Mouse (Mus musculus): ENCODE measurements around the gene H2afj. TPM values are rescaled to one million over a fixed set of nuclear protein-coding genes. Genes with fewer than 3 reads are reported as not detected.

Gene H2afj
- polyA plus RNA-seq, 1 experiment from 2014 or later: 140 TPM

GRCm38 (mm10) chr6:136808631-136809046 is 595 bp downstream of the H2afj start:
- Histone ChIP-seq H3K4me2 (peak overlapping the region; percentile 98), H3K9me3 (replicated peaks) (no peaks in the 10 kb centered on the region), H3K27me3 (no peaks in the 10 kb centered on the region), H3K27ac (no peak overlapping the region; the same call in 1 of the 2 replicates), H3K4me1 (peaks cover 21% of the 10 kb centered on the region), H3K36me3 (ENCODE audit: poor library complexity, severe bottlenecking) (peaks cover 24% of the 10 kb centered on the region), H3K4me3 (peak overlapping the region; percentile 84), H3K9ac (peak overlapping the region; percentile 81)
- WGBS: under 1% methylated on average over 28 of the region's 28 CpGs
- peak; percentile 2; the same call in 1 of the 2 replicates for ATAC-seq

- H3K4me3 ChIP-seq: peak overlapping the region; percentile 84
- WGBS: 41% methylated on average over 14 of the region's 14 CpGs
- H3K4me1 ChIP-seq: peaks cover 21% of the 10 kb centered on the region
- no peak overlapping the region for H3K27ac ChIP-seq
- H3K4me2 ChIP-seq: peak overlapping the region; percentile 98
- peak overlapping the region; percentile 81 for H3K9ac ChIP-seq
- no peak for ATAC-seq
- peaks cover 28% of the 10 kb centered on the region for H3K36me3 ChIP-seq (ENCODE audit: poor library complexity, severe bottlenecking)
- no peaks in the 10 kb centered on the region for H3K27me3 ChIP-seq
- no peaks in the 10 kb centered on the region for H3K9me3 ChIP-seq (replicated peaks)
These were observed 1.0 kb downstream of the H2afj start for GRCm38 (mm10) chr6:136809077-136809476.

GRCm38 (mm10) chr6:136809673-136810072 is 1.6 kb downstream of the H2afj start:
- Histone ChIP-seq H3K27ac (no peak overlapping the region), H3K4me3 (peak overlapping the region; percentile 84; the same call in 1 of the 2 replicates), H3K4me1 (peaks cover 20% of the 10 kb centered on the region), H3K27me3 (no peaks in the 10 kb centered on the region), H3K9me3 (replicated peaks) (no peaks in the 10 kb centered on the region), H3K4me2 (peak overlapping the region; percentile 98), H3K9ac (no peak overlapping the region), H3K36me3 (ENCODE audit: poor library complexity, severe bottlenecking) (peaks cover 34% of the 10 kb centered on the region)
- no peak for ATAC-seq
- WGBS: 88% methylated on average over 13 of the region's 13 CpGs

GRCm38 (mm10) chr6:136811196-136811595 is 3.2 kb downstream of the H2afj start:
- H3K4me3 ChIP-seq: no peak overlapping the region
- no peak overlapping the region for H3K4me2 ChIP-seq
- H3K9ac ChIP-seq: no peak overlapping the region
- ATAC-seq: no peak
- H3K27ac ChIP-seq: no peak overlapping the region
- peaks cover 16% of the 10 kb centered on the region for H3K4me1 ChIP-seq
- H3K9me3 ChIP-seq (replicated peaks): no peaks in the 10 kb centered on the region
- H3K27me3 ChIP-seq: no peaks in the 10 kb centered on the region
- H3K36me3 ChIP-seq (ENCODE audit: poor library complexity, severe bottlenecking): peaks cover 48% of the 10 kb centered on the region
- WGBS: 92% methylated on average over 10 of the region's 10 CpGs

GRCm38 (mm10) chr6:136813117-136813516 is 5.1 kb downstream of the H2afj start:
- 50% methylated on average over 4 of the region's 4 CpGs for WGBS
- ATAC-seq: no peak

GRCm38 (mm10) chr6:136815381-136815780 is 7.3 kb downstream of the H2afj start:
- Histone ChIP-seq H3K36me3 (ENCODE audit: poor library complexity, severe bottlenecking) (peaks cover 89% of the 10 kb centered on the region), H3K9ac (no peak overlapping the region), H3K9me3 (replicated peaks) (no peaks in the 10 kb centered on the region), H3K4me2 (no peak overlapping the region), H3K27me3 (no peaks in the 10 kb centered on the region), H3K4me3 (no peak overlapping the region), H3K4me1 (no peaks in the 10 kb centered on the region), H3K27ac (no peak overlapping the region)
- WGBS: 95% methylated on average over 7 of the region's 7 CpGs
- no peak for ATAC-seq

More at GRCm38 (mm10) chr6:136813117-136813516, 5.1 kb downstream of the H2afj start:
- no peak overlapping the region for H3K4me2 ChIP-seq
- H3K27ac ChIP-seq: no peak overlapping the region
- no peak overlapping the region for H3K9ac ChIP-seq
- peaks cover 67% of the 10 kb centered on the region for H3K36me3 ChIP-seq (ENCODE audit: poor library complexity, severe bottlenecking)
- no peaks in the 10 kb centered on the region for H3K9me3 ChIP-seq (replicated peaks)
- no peaks in the 10 kb centered on the region for H3K27me3 ChIP-seq
- H3K4me1 ChIP-seq: peaks cover 16% of the 10 kb centered on the region
- no peak overlapping the region for H3K4me3 ChIP-seq

- ATAC-seq: no peak
- H3K27ac ChIP-seq: no peak overlapping the region
- peaks cover 95% of the 10 kb centered on the region for H3K36me3 ChIP-seq (ENCODE audit: poor library complexity, severe bottlenecking)
- H3K4me1 ChIP-seq: no peaks in the 10 kb centered on the region
- H3K9ac ChIP-seq: no peak overlapping the region
- H3K9me3 ChIP-seq (replicated peaks): no peaks in the 10 kb centered on the region
- WGBS: 94% methylated on average over 21 of the region's 21 CpGs
- no peaks in the 10 kb centered on the region for H3K27me3 ChIP-seq
- no peak overlapping the region for H3K4me3 ChIP-seq
- no peak overlapping the region for H3K4me2 ChIP-seq
These were observed 8.8 kb downstream of the H2afj start for GRCm38 (mm10) chr6:136816826-136817225.

DNA sequence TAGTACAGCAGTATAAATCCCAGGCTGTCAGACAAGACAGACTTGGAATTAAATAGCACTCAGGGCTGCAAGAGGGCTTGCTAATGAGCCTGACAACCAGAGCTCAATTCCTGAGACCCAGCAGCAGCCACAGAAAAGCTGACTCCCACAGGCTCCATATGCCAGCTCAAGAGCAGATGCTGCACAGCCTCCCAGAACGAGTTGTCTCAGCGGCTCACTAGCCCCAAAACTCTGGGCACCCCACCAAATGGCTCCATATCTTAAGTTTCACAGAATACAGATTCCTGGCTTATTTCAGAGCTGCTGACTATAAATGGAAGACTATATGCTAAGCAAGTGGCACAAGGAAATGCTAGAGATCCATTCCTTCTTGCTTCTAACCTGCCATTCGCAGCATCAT is 9.5 kb downstream of the H2afj start:
- Histone ChIP-seq H3K27me3 (no peaks in the 10 kb centered on the region), H3K4me3 (no peak overlapping the region), H3K9me3 (replicated peaks) (no peaks in the 10 kb centered on the region), H3K9ac (no peak overlapping the region), H3K4me1 (no peaks in the 10 kb centered on the region), H3K36me3 (ENCODE audit: poor library complexity, severe bottlenecking) (peaks cover 95% of the 10 kb centered on the region), H3K27ac (no peak overlapping the region), H3K4me2 (no peak overlapping the region)
- 100% methylated on average over 3 of the region's 3 CpGs for WGBS
- peak; percentile 46; the same call in 1 of the 2 replicates for ATAC-seq

DNA sequence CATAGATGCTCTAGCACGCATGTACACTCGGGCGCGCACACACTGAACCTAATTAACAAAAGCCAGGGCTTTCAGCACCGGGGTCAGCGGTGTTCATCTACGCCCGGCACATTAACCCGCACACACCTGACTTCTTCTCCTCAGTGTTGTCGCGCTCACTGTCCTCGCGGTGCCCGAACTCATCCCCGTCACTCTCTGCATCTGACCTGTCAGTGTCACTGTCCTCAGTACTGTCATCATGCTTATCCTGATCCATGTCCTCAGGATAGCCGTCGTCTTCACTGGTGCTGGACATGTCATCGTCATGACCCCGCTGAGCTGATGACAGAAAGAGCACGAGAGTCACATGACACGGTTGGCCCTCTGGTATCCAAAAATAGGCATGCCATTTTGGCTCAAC is 12.3 kb downstream of the H2afj start:
- Histone ChIP-seq H3K27me3 (no peaks in the 10 kb centered on the region), H3K4me2 (no peak overlapping the region), H3K36me3 (ENCODE audit: poor library complexity, severe bottlenecking) (peaks cover 92% of the 10 kb centered on the region), H3K4me3 (no peak overlapping the region), H3K9me3 (replicated peaks) (no peaks in the 10 kb centered on the region), H3K9ac (no peak overlapping the region), H3K4me1 (no peaks in the 10 kb centered on the region), H3K27ac (no peak overlapping the region)
- no peak for ATAC-seq
- 96% methylated on average over 21 of the region's 21 CpGs for WGBS

GRCm38 (mm10) chr6:136821086-136821485 is 13.0 kb downstream of the H2afj start:
- no peaks in the 10 kb centered on the region for H3K27me3 ChIP-seq
- no peak overlapping the region for H3K9ac ChIP-seq
- H3K4me1 ChIP-seq: no peaks in the 10 kb centered on the region
- no peak overlapping the region for H3K27ac ChIP-seq
- H3K9me3 ChIP-seq (replicated peaks): no peaks in the 10 kb centered on the region
- peaks cover 90% of the 10 kb centered on the region for H3K36me3 ChIP-seq (ENCODE audit: poor library complexity, severe bottlenecking)
- ATAC-seq: no peak
- no peak overlapping the region for H3K4me2 ChIP-seq
- H3K4me3 ChIP-seq: no peak overlapping the region
- WGBS: 97% methylated on average over 18 of the region's 18 CpGs

GRCm38 (mm10) chr6:136824987-136825386 is 16.9 kb downstream of the H2afj start:
- H3K4me3 ChIP-seq: no peak overlapping the region
- H3K27ac ChIP-seq: no peak overlapping the region
- 95% methylated on average over 8 of the region's 8 CpGs for WGBS
- H3K4me2 ChIP-seq: no peak overlapping the region
- no peaks in the 10 kb centered on the region for H3K9me3 ChIP-seq (replicated peaks)
- no peak overlapping the region for H3K9ac ChIP-seq
- no peak for ATAC-seq
- no peaks in the 10 kb centered on the region for H3K27me3 ChIP-seq
- H3K4me1 ChIP-seq: peaks cover 13% of the 10 kb centered on the region
- H3K36me3 ChIP-seq (ENCODE audit: poor library complexity, severe bottlenecking): peaks cover 51% of the 10 kb centered on the region

DNA sequence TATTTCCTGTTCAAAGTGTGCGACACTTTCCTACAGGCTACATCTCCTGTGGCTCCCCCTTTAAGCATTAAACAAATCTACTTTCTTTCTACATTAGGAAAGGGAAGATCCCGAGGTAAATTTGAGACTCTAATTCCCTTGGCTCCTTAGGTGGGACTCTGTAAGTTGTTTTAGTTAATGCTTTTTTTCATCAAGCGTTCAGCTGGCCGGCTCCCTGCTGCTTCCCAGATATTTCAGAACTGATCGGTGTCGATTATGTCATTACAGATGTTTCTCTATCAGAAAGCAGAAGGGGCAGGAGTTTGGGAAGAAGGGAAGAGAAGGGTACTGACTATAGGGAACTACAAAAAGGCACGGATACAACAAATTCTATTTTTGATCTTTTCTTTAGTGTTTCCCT is 19.1 kb downstream of the H2afj start:
- Histone ChIP-seq H3K9ac (peak overlapping the region; percentile 88), H3K36me3 (ENCODE audit: poor library complexity, severe bottlenecking) (peaks cover 30% of the 10 kb centered on the region), H3K4me2 (peak overlapping the region; percentile 78), H3K9me3 (replicated peaks) (no peaks in the 10 kb centered on the region), H3K27me3 (peaks cover 12% of the 10 kb centered on the region; the same call in 1 of the 2 replicates), H3K27ac (no peak overlapping the region), H3K4me1 (peaks cover 13% of the 10 kb centered on the region), H3K4me3 (peak overlapping the region; percentile 79)
- 18% methylated on average over 7 of the region's 7 CpGs for WGBS
- no peak for ATAC-seq

GRCm38 (mm10) chr6:136827516-136827880 is 19.5 kb downstream of the H2afj start, which contains the start of gene BC049715:
BC049715 (plus strand) TSS chr6:136827626.
- Histone ChIP-seq H3K9me3 (replicated peaks) (no peaks in the 10 kb centered on the region), H3K4me2 (peak within 1 kb of the TSS; percentile 78), H3K4me3 (peak within 1 kb of the TSS; percentile 79), H3K27me3 (peaks cover 12% of the 10 kb centered on the region; the same call in 1 of the 2 replicates), H3K27ac (peak within 1 kb of the TSS; percentile 58; the same call in 1 of the 2 replicates), H3K4me1 (peaks cover 13% of the 10 kb centered on the region), H3K9ac (peak within 1 kb of the TSS; percentile 88), H3K36me3 (ENCODE audit: poor library complexity, severe bottlenecking) (peaks cover 26% of the 10 kb centered on the region)
- under 1% methylated on average over 34 of the region's 34 CpGs for WGBS
- no peak; the same call in 1 of the 2 replicates for ATAC-seq

Measured in forebrain, embryonic 13.5 days (tissue).